ENCODE assay signal across 10 mouse cellular contexts in the genomic region with DNA sequence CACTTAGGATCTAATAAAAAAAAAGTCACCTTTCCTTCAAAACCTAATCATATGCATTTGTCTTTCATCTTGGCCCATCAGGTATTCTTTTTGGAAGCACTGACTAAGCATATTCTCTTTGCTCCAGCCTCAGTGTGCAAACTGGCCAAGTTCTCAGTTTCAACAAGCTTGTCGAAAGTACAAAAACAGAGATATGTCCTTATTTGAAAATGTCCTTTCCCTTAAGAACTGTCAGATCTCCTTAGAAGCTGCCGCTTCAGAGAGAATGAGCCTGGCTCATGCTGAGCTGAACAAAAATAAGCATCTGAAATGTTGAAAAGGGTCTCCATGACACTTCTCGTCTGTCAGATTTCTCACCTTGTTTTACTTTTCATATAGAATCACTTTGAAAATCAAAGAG. TPM values are rescaled to one million over a fixed set of nuclear protein-coding genes. Genes with fewer than 3 reads are reported as not detected.
"Had no signal": no experiment of that assay in that cellular context is flagged by ENCODE, and none has a peak within 500 bp of the region (broad histone marks: within the 10 kb centered on the region; RNA-seq: fewer than 3 reads in every experiment).

No protein-coding gene starts in this region.

- ATAC-seq: midbrain, embryonic 15.5 days had no signal

- DNase-seq: lung, adult 18-20 months; lung, embryonic 14.5 days; lung, postnatal 10 days; right cerebral cortex, postnatal 14 days; thymus, adult 2 months; thymus, postnatal 25 days; thymus, postnatal 4 days had no signal

RNA-seq across cellular contexts. Expression of gene Gabrb2, which starts 55.0 kb away (rescaled TPM):
- polyA plus RNA-seq: macrophage; spleen, adult 2 months; thymus, adult 2 months had no signal
